Mouse (Mus musculus): ENCODE results near the gene Zfp358. TPM values are rescaled to one million over a fixed set of nuclear protein-coding genes. Genes with fewer than 3 reads are reported as not detected.

Gene Zfp358
- total RNA-seq, 2 experiments from 2014 or later: 25.7 to 27.2 TPM

- intact Hi-C loops (cut with DNase I): no loop called here
- no peak for DNase-seq
Measured at GRCm38 (mm10) chr8:3540076-3540475, 47.1 kb downstream of the Zfp358 start.

GRCm38 (mm10) chr8:3546511-3546910, 53.6 kb downstream of the Zfp358 start:
- no peak for DNase-seq
- intact Hi-C loops (cut with DNase I): no loop called here

Other genes with a start within 250 kb of the Zfp358 start
- 100 to 1,000 TPM; 129 to 144 TPM for gene Insr, start 213.5 kb upstream of the Zfp358 start, total RNA-seq (2021)
- under 1 TPM; 0.27 to 0.29 TPM for gene A430078G23Rik, start 139.7 kb upstream of the Zfp358 start, total RNA-seq (2021)
- gene Arhgef18, start 100.1 kb upstream of the Zfp358 start, total RNA-seq (2021): 10 to 100 TPM; 19.6 to 22.7 TPM
- gene Pex11g, start 25.5 kb upstream of the Zfp358 start, total RNA-seq (2021): 1 to 10 TPM; 4.4 to 5.5 TPM
- under 1 TPM in 1 of 2 experiments, not detected in 1; 0.17 TPM for gene Tex45, start 22.3 kb upstream of the Zfp358 start, total RNA-seq (2021)
- 10 to 100 TPM; 27.1 to 28.3 TPM for gene Mcoln1, start 7.3 kb downstream of the Zfp358 start, total RNA-seq (2021)
- gene Pnpla6, start 22.2 kb downstream of the Zfp358 start, total RNA-seq (2021): 10 to 100 TPM; 12.9 to 13.8 TPM
- under 1 TPM; 0.30 to 0.91 TPM for gene C330021F23Rik, start 74.9 kb downstream of the Zfp358 start, total RNA-seq (2021)
- 1 to 10 TPM; 1.1 to 1.9 TPM for gene Camsap3, start 94.2 kb downstream of the Zfp358 start, total RNA-seq (2021)
- gene Xab2, start 128.2 kb downstream of the Zfp358 start, total RNA-seq (2021): 10 to 100 TPM; 18.8 to 21.5 TPM
- 10 to 100 TPM; 69.8 to 76.2 TPM for gene Pet100, start 128.4 kb downstream of the Zfp358 start, total RNA-seq (2021)
- gene Pcp2, start 132.4 kb downstream of the Zfp358 start, total RNA-seq (2021): not detected
- 10 to 100 TPM; 13.9 to 14.0 TPM for gene Stxbp2, start 137.8 kb downstream of the Zfp358 start, total RNA-seq (2021)
- under 1 TPM; 0.31 to 0.40 TPM for gene Retn, start 162.6 kb downstream of the Zfp358 start, total RNA-seq (2021)
- gene Mcemp1, start 172.6 kb downstream of the Zfp358 start, total RNA-seq (2021): under 1 TPM; 0.17 to 0.40 TPM
- gene Fcor, start 179.2 kb downstream of the Zfp358 start, total RNA-seq (2021): 1 to 10 TPM; 1.3 to 1.6 TPM
- gene Trappc5, start 183.2 kb downstream of the Zfp358 start, total RNA-seq (2021): 10 to 100 TPM; 19.4 to 20.2 TPM
- under 1 TPM; 0.24 to 0.50 TPM for gene Fcer2a, start 201.0 kb downstream of the Zfp358 start, total RNA-seq (2021)
- gene Clec4g, start 227.5 kb downstream of the Zfp358 start, total RNA-seq (2021): under 1 TPM; 0.67 to 0.89 TPM